Mouse (Mus musculus) neural tube, postnatal 0 days (tissue): Measurements from ENCODE around the gene Ccn6. TPM values are rescaled to one million over a fixed set of nuclear protein-coding genes. Genes with fewer than 3 reads are reported as not detected.

ENCODE experiments used
- polyA plus RNA-seq: library from polyadenylated mRNA; unstranded; fragments of >200 nt; fragmentation: Nextera tagmentation; extraction: Ambion mirVana; gene quantifications from 2 replicates; pipeline ENCODE4 v1.2.1, GENCODE M21; 2015

Ccn6 gene
- polyA plus RNA-seq = 0.32 and 0.43 TPM in 2 replicates

DNA sequence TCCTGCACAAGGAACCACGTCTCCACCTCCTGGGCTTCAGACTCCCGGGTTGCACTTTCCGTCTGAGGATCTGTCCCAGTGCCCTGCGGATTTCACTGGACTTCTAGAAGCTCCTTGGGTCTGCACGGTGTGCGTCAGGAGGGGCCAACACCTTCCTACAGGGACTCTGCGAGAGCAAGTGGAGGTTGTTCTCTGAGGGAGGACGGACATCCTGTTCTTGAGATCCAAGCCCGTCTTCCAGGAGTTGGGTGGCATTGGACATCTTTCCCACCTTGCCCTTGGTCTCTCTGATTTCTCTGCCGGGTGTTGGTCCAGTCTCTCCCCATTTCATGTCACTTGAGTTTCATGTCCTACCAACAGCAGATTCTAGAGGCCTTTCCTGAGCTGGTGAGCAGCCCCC lies at the start of gene Ccn6:
Gene Ccn6 (minus strand): TSS at position 101 of the 400 bp plus-strand sequence.

DNA sequence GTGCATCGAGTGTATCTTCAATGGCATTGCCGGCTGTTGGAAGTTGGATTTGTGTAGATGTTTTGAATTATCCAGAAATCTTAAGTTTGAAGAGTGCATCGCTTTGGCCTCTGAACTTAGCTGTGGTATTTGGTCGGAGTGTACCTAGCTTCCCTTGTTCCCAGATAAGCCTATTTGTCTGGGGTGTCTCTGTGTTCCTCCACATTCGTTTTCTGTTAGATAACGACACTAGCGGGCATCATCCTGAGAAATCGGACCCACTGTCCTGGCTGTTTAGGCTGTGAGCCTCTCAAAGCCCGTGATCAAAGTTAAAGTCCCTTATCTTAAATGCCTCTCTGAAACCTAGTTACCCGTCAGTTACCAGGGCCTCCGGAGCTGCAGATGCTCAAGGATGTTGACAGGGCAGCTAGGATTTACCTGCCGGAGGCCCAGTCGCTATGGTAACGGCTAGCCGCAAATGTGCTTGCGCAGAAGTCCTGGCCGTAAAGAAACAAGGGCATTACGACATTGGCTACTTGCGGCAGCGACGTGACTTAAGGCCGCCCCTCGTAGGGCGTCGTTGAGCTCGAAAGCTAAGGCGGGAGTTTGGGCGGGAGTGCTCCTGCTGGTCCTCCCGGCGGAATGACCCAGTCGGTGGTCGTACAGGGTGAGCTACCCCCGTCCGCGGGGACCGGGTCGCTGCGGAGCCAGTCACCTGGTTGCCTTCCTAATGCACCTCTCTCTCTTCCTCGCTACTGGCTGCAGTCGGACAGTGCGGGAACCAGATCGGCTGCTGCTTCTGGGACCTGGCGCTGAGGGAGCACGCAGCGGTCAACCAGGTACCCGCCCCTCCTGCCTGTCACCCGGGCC lies 29.9 kb downstream of the Ccn6 start, which contains the start of the genes Fam229b and Tube1:
Gene Fam229b (minus strand): TSS at position 453 of the 849 bp plus-strand sequence.
Gene Tube1 (plus strand): TSS at position 515 of the 849 bp plus-strand sequence.

Other genes starting within 250 kb of the Ccn6 start
- gene Lama4, start 198.3 kb downstream of the Ccn6 start, polyA plus RNA-seq = 20.6 TPM in 2 replicates
- gene Fam229b, start 29.9 kb downstream of the Ccn6 start, polyA plus RNA-seq = 41.4 and 46.5 TPM in 2 replicates
- gene Tube1, start 29.8 kb downstream of the Ccn6 start, polyA plus RNA-seq = 3.8 and 4.1 TPM in 2 replicates
- 107 and 138 TPM in 2 replicates for gene Fyn, start 205.1 kb upstream of the Ccn6 start, polyA plus RNA-seq